26 mouse cellular contexts compared by ENCODE assay signal in genomic region chr8:105409947-105410346, GRCm38 (mm10). TPM values are rescaled to one million over a fixed set of nuclear protein-coding genes. Genes with fewer than 3 reads are reported as not detected.
"Had no signal": no experiment of that assay in that cellular context is flagged by ENCODE, and none has a peak within 500 bp of the region (broad histone marks: within the 10 kb centered on the region; RNA-seq: fewer than 3 reads in every experiment).

No protein-coding gene starts in this region.

- H3K4me3 ChIP-seq: megakaryocyte, embryonic 14.5 days; midbrain, embryonic 12.5 days; midbrain, embryonic 15.5 days had no signal

- DNase-seq: kidney, adult 2 months; kidney, postnatal 25 days; liver, postnatal 0 days; lung, embryonic 14.5 days; lung, postnatal 36 days; right cerebral cortex, adult 18-20 months; right cerebral cortex, postnatal 14 days; right cerebral cortex, postnatal 4 days; thymus, postnatal 25 days had no signal

- H3K9me3 ChIP-seq: megakaryocyte, embryonic 14.5 days; midbrain, embryonic 12.5 days; midbrain, embryonic 15.5 days had no signal

- ATAC-seq: intestine, postnatal 0 days; liver, postnatal 0 days; lung, postnatal 0 days; midbrain, embryonic 15.5 days had no signal

- H3K36me3 ChIP-seq: midbrain, embryonic 12.5 days; midbrain, embryonic 15.5 days had no signal

- H3K9ac ChIP-seq: liver, embryonic 14.5 days; liver, postnatal 0 days; lung, embryonic 14.5 days; midbrain, embryonic 12.5 days; midbrain, embryonic 15.5 days had no signal

- H3K4me2 ChIP-seq: lung, embryonic 14.5 days; midbrain, embryonic 12.5 days; midbrain, embryonic 15.5 days had no signal

- H3K27ac ChIP-seq: kidney, postnatal 0 days; liver, embryonic 14.5 days; midbrain, embryonic 12.5 days; midbrain, embryonic 15.5 days had no signal

RNA-seq across cellular contexts. Expression of gene Kctd19, which starts 3.4 kb away (rescaled TPM):
- total RNA-seq: layer of hippocampus, adult 8-10 months; layer of hippocampus, postnatal 14 days; left cerebral cortex, postnatal 25 days; liver, adult 2 months had no signal
- polyA plus RNA-seq: kidney, embryonic 14.5 days; kidney, postnatal 0 days; large intestine, adult 2 months; limb, embryonic 11.5 days; liver, adult 2 months; liver, embryonic 14.5 days; liver, postnatal 0 days; midbrain, embryonic 12.5 days; midbrain, embryonic 15.5 days; neural tube, embryonic 11.5 days; neural tube, embryonic 14.5 days; stomach, embryonic 14.5 days had no signal

RNA-seq across cellular contexts. Expression of gene Lrrc36, which starts 3.4 kb away (rescaled TPM):
- total RNA-seq: liver, adult 2 months had no signal
- polyA plus RNA-seq: kidney, embryonic 14.5 days; limb, embryonic 11.5 days; liver, adult 2 months; stomach, embryonic 14.5 days had no signal

RNA-seq across cellular contexts. Expression of gene Plekhg4, which starts 36.9 kb away (rescaled TPM):
- polyA plus RNA-seq: liver, postnatal 0 days had no signal
